Mouse (Mus musculus): ENCODE results near the gene R3hdm4. TPM values are rescaled to one million over a fixed set of nuclear protein-coding genes. Genes with fewer than 3 reads are reported as not detected.

The R3hdm4 gene
- total and polyA plus RNA-seq, 3 experiments: 29.1 to 105 TPM; not detected in 1

- peak; percentile 59 for DNase-seq (ENCODE audit: low read depth, low spot score)
- no peaks in the 10 kb centered on the region for H3K27me3 ChIP-seq (ENCODE audit: control insufficient read depth in 1 of 2, insufficient read depth in 2 of 2, low read length in 2 of 2)
- peak overlapping the region; percentile 80 for H3K9ac ChIP-seq (ENCODE audit: control insufficient read depth, low read depth, low read length, poor library complexity, severe bottlenecking)
- H3K79me2 ChIP-seq (ENCODE audit: control insufficient read depth, insufficient read depth, low read length, poor library complexity): peaks cover 19% of the 10 kb centered on the region
- H3K36me3 ChIP-seq (ENCODE audit: control insufficient read depth in 1 of 2, insufficient read depth in 2 of 2, low read length in 2 of 2): peaks cover 0 to 4% of the 10 kb centered on the region in 2 experiments; a peak in 2 of 4 replicates
- TF ChIP-seq POLR2AphosphoS2 (IDR thresholded peaks at IDR 0.05; ENCODE audit: low read length) (no peak), MAFK (IDR thresholded peaks at IDR 0.05; ENCODE audit: borderline replicate concordance, low read depth, low read length) (no peak)
- H3K4me1 ChIP-seq (ENCODE audit: control insufficient read depth in 1 of 2, insufficient read depth in 2 of 2, low read length in 2 of 2): peaks cover 11 to 16% of the 10 kb centered on the region in 2 experiments
- H3K4me3 ChIP-seq (ENCODE audit: control insufficient read depth in 1 of 2, insufficient read depth in 1 of 2, low read depth in 2 of 2, low read length in 2 of 2): peak overlapping the region; percentile 64 to 99
- H3K27ac ChIP-seq (ENCODE audit: control insufficient read depth, low read depth, low read length): peak overlapping the region; percentile 40
- H3K9me3 ChIP-seq (replicated peaks; ENCODE audit: insufficient read depth, low read length): no peaks in the 10 kb centered on the region
These were observed 1.7 kb downstream of the R3hdm4 start for GRCm38 (mm10) chr10:79919251-79919849.

GRCm38 (mm10) chr10:79918231-79919078 lies 2.6 kb downstream of the R3hdm4 start:
- Histone ChIP-seq H3K27ac (ENCODE audit: control insufficient read depth, low read depth, low read length) (peak overlapping the region; percentile 40), H3K27me3 (ENCODE audit: control insufficient read depth in 1 of 2, insufficient read depth in 2 of 2, low read length in 2 of 2) (no peaks in the 10 kb centered on the region), H3K36me3 (ENCODE audit: control insufficient read depth in 1 of 2, insufficient read depth in 2 of 2, low read length in 2 of 2) (peaks cover 0 to 7% of the 10 kb centered on the region in 2 experiments; a peak in 2 of 4 replicates), H3K9ac (ENCODE audit: control insufficient read depth, low read depth, low read length, poor library complexity, severe bottlenecking) (peak overlapping the region; percentile 80), H3K9me3 (replicated peaks; ENCODE audit: insufficient read depth, low read length) (no peaks in the 10 kb centered on the region), H3K4me1 (ENCODE audit: control insufficient read depth in 1 of 2, insufficient read depth in 2 of 2, low read length in 2 of 2) (peaks cover 15 to 23% of the 10 kb centered on the region in 2 experiments), H3K79me2 (ENCODE audit: control insufficient read depth, insufficient read depth, low read length, poor library complexity) (peaks cover 21% of the 10 kb centered on the region), H3K4me3 (ENCODE audit: control insufficient read depth in 1 of 2, insufficient read depth in 1 of 2, low read depth in 2 of 2, low read length in 2 of 2) (peak overlapping the region; percentile 64 to 99)
- peak; percentile 83 for DNase-seq (ENCODE audit: low read depth, low spot score)
- TF ChIP-seq TCF12 (IDR thresholded peaks at IDR 0.05; ENCODE audit: low read depth, low read length) (0 out of 2 replicates have a peak, but pooled peaks have one; percentile 17), TAL1 (IDR thresholded peaks at IDR 0.05; ENCODE audit: low read length) (peak; percentile 8; the same call in 1 of the 2 replicates), ZMIZ1 (IDR thresholded peaks at IDR 0.05; ENCODE audit: low read depth, low read length) (peak; percentile 79), KAT2A (conservative IDR thresholded peaks at IDR 0.05; ENCODE audit: low read depth, low read length) (no peak), ZNF384 (IDR thresholded peaks at IDR 0.05; ENCODE audit: low read depth, low read length) (no peak), POLR2AphosphoS2 (IDR thresholded peaks at IDR 0.05; ENCODE audit: low read length) (peak; percentile 60; the same call in 1 of the 2 replicates), EP300 (IDR thresholded peaks at IDR 0.05; ENCODE audit: low read depth in 1 of 2, low read length in 2 of 2) (no peak), ELF1 (IDR thresholded peaks at IDR 0.05; ENCODE audit: low read depth, low read length) (no peak; the same call in 1 of the 2 replicates), NRF1 (IDR thresholded peaks at IDR 0.05; ENCODE audit: insufficient read depth, low read depth, low read length, poor library complexity, severe bottlenecking) (peak; percentile 17; the same call in 1 of the 2 replicates), JUND (IDR thresholded peaks at IDR 0.05; ENCODE audit: low read depth, low read length) (no peak), CHD2 (IDR thresholded peaks at IDR 0.05; ENCODE audit: low read length) (no peak), GABPA (IDR thresholded peaks at IDR 0.05; ENCODE audit: low read depth, low read length) (no peak), MAZ (IDR thresholded peaks at IDR 0.05; ENCODE audit: low read depth, low read length) (peak; percentile 55; the same call in 1 of the 2 replicates), MAFK (IDR thresholded peaks at IDR 0.05; ENCODE audit: borderline replicate concordance, low read depth, low read length) (no peak), UBTF (IDR thresholded peaks at IDR 0.05; ENCODE audit: borderline replicate concordance, insufficient read depth, low read depth, low read length) (0 out of 2 replicates have a peak, but pooled peaks have one; percentile 37), MYB (IDR thresholded peaks at IDR 0.05; ENCODE audit: low read depth, low read length) (no peak), USF1 (IDR thresholded peaks at IDR 0.05; ENCODE audit: low read depth, low read length) (no peak), POLR2A (IDR thresholded peaks at IDR 0.05; ENCODE audit: control insufficient read depth in 1 of 2, insufficient read depth in 1 of 2, low read depth in 1 of 2, low read length in 2 of 2, poor library complexity in 1 of 2) (peak; percentile 75 to 79), GATA1 (IDR thresholded peaks at IDR 0.05; ENCODE audit: low read depth, low read length) (peak; percentile 36; the same call in 1 of the 2 replicates), MXI1 (IDR thresholded peaks at IDR 0.05; ENCODE audit: low read depth, low read length) (peak; percentile 80), USF2 (IDR thresholded peaks at IDR 0.05; ENCODE audit: borderline replicate concordance in 1 of 2, insufficient read depth in 1 of 2, low read depth in 1 of 2, low read length in 2 of 2) (no peak), ZKSCAN1 (IDR thresholded peaks at IDR 0.05; ENCODE audit: low read depth, low read length) (no peak), CTCF (IDR thresholded peaks at IDR 0.05 in 2 of 3, conservative IDR thresholded peaks at IDR 0.05 in 1 of 3; ENCODE audit: control insufficient read depth in 1 of 3, insufficient read depth in 1 of 3, low read depth in 2 of 3, low read length in 3 of 3, poor library complexity in 1 of 3, severe bottlenecking in 1 of 3) (no peak), MEF2A (IDR thresholded peaks at IDR 0.05; ENCODE audit: extremely low read depth, insufficient replicate concordance, low read depth, low read length, poor library complexity, severe bottlenecking) (no peak), ETS1 (IDR thresholded peaks at IDR 0.05; ENCODE audit: low read depth, low read length) (peak; percentile 11; the same call in 1 of the 2 replicates), CHD1 (IDR thresholded peaks at IDR 0.05; ENCODE audit: low read depth, low read length) (no peak; the same call in 1 of the 2 replicates)

Data from MEL (cell line).